Mouse (Mus musculus) liver, embryonic 14.5 days (tissue): ENCODE data around the gene Gm17093.
"Not testable (repeated sequence)": the region's sequence is repeated elsewhere in the genome, so short reads cannot be mapped to it uniquely, and the experiment has no call there.

ENCODE experiments used
- CTCF ChIP-seq: IDR thresholded peaks from 2 replicates; pipeline ENCODE4 v1.5.1; 2016; ENCODE audit warnings: antibody characterized with exemption, low read depth, control low read depth
- EP300 ChIP-seq: IDR thresholded peaks from 2 replicates; pipeline ENCODE4 v1.6.1; 2016; ENCODE audit warnings: antibody characterized with exemption, low read depth

DNA sequence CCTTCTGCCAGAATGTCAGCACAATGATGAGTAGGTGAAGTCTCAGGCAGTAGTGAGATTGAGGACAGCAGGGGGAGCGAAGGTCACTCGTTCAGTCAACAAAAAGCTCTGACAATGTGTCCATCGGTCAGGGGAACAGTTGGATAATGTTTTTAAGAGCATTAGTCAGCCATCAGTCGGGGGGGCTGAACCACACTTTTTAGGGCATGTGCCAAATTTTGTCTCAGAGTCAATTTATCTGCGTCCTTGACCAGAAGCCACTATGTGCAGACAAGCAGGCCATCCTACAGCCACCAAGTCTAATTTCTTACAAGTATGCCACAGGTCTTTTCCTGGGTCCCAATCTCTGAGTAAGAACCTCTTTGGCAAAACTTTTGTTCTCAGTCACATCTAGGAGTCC is 29.9 kb downstream of the Gm17093 start:
- not testable (repeated sequence) for TF ChIP-seq CTCF, EP300
